Mouse (Mus musculus) liver, embryonic 14.5 days (tissue): ENCODE measurements around the gene Mthfs. TPM values are rescaled to one million over a fixed set of nuclear protein-coding genes. Genes with fewer than 3 reads are reported as not detected.
"Not testable (repeated sequence)": the region's sequence is repeated elsewhere in the genome, so short reads cannot be mapped to it uniquely, and the experiment has no call there.

Experiments
- ATAC-seq: fragments of 200-750 bp; cut with Nextera tagmentation; 2 replicates; pipeline ENCODE4 v1.8.0; 2017; ENCODE audit warnings: moderate number of reproducible peaks, mild to moderate bottlenecking, moderate library complexity; ENCODE audit not compliant: insufficient read depth
- DNase-seq, 3 experiments: peaks; one replicate each; pipeline ENCODE4 v3.0.0-alpha.2; 2012 to 2013; ENCODE audit warnings: low read depth in 3 of 3, low spot score in 3 of 3
- H3K27ac ChIP-seq: fragments of 300-500 bp; sonication (generic); 2 replicates; pipeline ENCODE4 v1.5.1; 2014; ENCODE audit warnings: moderate library complexity, mild to moderate bottlenecking, control low read depth, inconsistent platforms
- H3K27me3 ChIP-seq: fragments of 300-500 bp; sonication (generic); 2 replicates; pipeline ENCODE4 v1.6.1; 2014; ENCODE audit warnings: mild to moderate bottlenecking, low read length, moderate library complexity; ENCODE audit not compliant: control insufficient read depth, insufficient read depth
- H3K36me3 ChIP-seq: fragments of 300-500 bp; sonication (generic); replicated peaks from 2 replicates; pipeline ENCODE4 v1.6.1; 2014; ENCODE audit warnings: low read depth; ENCODE audit not compliant: control insufficient read depth, insufficient read depth
- H3K4me1 ChIP-seq, 2 experiments: fragments of 200-500 bp in 1 of 2; fragments of 300-500 bp in 1 of 2; sonication (generic) in 1 of 2; replicated peaks; 2 replicates each; pipeline ENCODE4 v1.6.1; 2012 to 2014; ENCODE audit warnings: antibody characterized with exemption in 1 of 2, inconsistent platforms in 1 of 2, low read length in 1 of 2; ENCODE audit not compliant: control insufficient read depth in 2 of 2, insufficient read depth in 2 of 2
- H3K4me2 ChIP-seq: fragments of 300-500 bp; sonication (generic); 2 replicates; pipeline ENCODE4 v1.6.1; 2014; ENCODE audit warnings: low read depth, mild to moderate bottlenecking, control low read depth, moderate library complexity
- H3K4me3 ChIP-seq, 2 experiments: fragments of 200-500 bp in 1 of 2; fragments of 300-500 bp in 1 of 2; sonication (generic) in 1 of 2; 2 replicates each; pipeline ENCODE4 v1.5.1; 2012 to 2014; ENCODE audit warnings: low read depth in 2 of 2, low read length in 2 of 2, mild to moderate bottlenecking in 2 of 2, control low read depth in 1 of 2, inconsistent platforms in 1 of 2, moderate library complexity in 1 of 2; ENCODE audit not compliant: insufficient read depth in 1 of 2
- H3K9ac ChIP-seq: fragments of 300-500 bp; sonication (generic); replicated peaks from 2 replicates; pipeline ENCODE4 v1.6.1; 2014; ENCODE audit warnings: mild to moderate bottlenecking, control low read depth, moderate library complexity
- H3K9me3 ChIP-seq: fragments of 300-500 bp; sonication (generic); 2 replicates; pipeline ENCODE4 v1.6.1; 2016; ENCODE audit warnings: low read length, mixed read lengths; ENCODE audit not compliant: control insufficient read depth
- CTCF ChIP-seq: IDR thresholded peaks from 2 replicates; pipeline ENCODE4 v1.5.1; 2016; ENCODE audit warnings: antibody characterized with exemption, low read depth, control low read depth
- WGBS: fragments of 180-500 bp; shearing (Covaris S2); extraction: QIAGEN DNeasy Blood & Tissue Kit; methylation state at CpG from one replicate; pipeline ENCODE4 v1.1.7; 2014; ENCODE audit not compliant: insufficient replicate concordance; 5-methylcytosine and 5-hydroxymethylcytosine counted together
- polyA plus RNA-seq, 2 experiments: library from polyadenylated mRNA; depleted of rRNA in 1 of 2; stranded (reverse) in 1 of 2; unstranded in 1 of 2; fragments of >200 nt; fragmentation: Nextera tagmentation in 1 of 2; extraction: Ambion mirVana in 1 of 2; gene quantifications; 2 replicates each; pipeline versions ENCODE4 v1.2.1 to v1.2.3; 2012 to 2014

Mthfs gene
- polyA plus RNA-seq, 2 experiments: 8.1 to 13.8 TPM

DNA sequence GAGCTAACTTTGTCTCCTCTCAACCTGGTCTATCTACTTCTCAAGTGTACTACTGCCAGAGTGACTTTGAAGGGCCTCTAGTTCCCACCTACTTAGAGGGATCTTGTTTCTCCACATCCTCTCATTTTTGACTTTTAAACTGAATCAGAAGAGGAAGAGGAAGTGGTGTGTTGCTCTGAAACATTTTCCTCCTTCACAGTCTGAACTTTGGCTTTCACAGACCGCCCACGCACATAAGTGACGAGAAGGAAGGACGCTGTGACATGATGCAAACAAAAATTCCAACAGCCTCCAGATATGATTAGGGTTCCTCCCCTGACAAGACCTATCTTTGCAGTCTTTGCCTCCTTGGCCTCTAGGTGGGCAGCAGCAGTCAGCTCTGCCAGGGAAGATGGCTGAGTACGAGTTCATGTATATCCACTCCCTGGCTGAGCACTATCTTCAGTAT, 11.5 kb upstream of the Mthfs start, which contains the start of the genes Bcl2a1b and Gm29094:
Gene Bcl2a1b, plus strand, starts transcription at position 241 of the 448 bp plus-strand sequence.
Gene Gm29094, plus strand, starts transcription at position 411 of the 448 bp plus-strand sequence.
- ATAC-seq, H3K27ac ChIP-seq: not testable (repeated sequence)
- WGBS: 43% methylated on average over 5 of the region's 5 CpGs

DNA sequence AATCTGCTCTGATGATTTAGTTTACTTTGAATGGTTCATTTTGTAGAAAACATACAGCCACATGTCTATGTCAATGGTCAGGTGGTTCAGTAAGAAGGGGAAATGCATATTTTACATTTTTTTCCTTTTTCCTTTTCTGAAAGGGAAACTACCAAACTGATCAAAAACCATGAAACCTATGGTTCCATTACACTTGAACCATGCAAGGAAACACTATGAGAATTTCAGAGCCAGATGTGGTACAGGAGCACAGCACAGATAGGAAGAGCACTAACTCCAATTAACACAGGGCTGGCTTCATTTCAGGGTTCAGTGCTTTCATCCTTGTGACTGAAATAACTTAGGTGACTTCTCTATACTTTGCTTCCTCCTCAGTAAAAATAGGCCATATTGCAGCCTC, 8.2 kb upstream of the Mthfs start:
- H3K4me2 ChIP-seq, H3K4me1 ChIP-seq, ATAC-seq, H3K4me3 ChIP-seq, H3K9ac ChIP-seq, H3K27ac ChIP-seq, DNase-seq, H3K36me3 ChIP-seq, H3K9me3 ChIP-seq, H3K27me3 ChIP-seq: not testable (repeated sequence)

More for the DNA sequence above, 11.5 kb upstream of the Mthfs start, which contains the start of the genes Bcl2a1b and Gm29094:
- not testable (repeated sequence) for H3K9ac ChIP-seq, DNase-seq, H3K4me1 ChIP-seq, H3K9me3 ChIP-seq, H3K4me2 ChIP-seq, H3K36me3 ChIP-seq, H3K4me3 ChIP-seq, H3K27me3 ChIP-seq

- H3K4me2 ChIP-seq, H3K9ac ChIP-seq, H3K4me1 ChIP-seq, H3K27ac ChIP-seq, DNase-seq, H3K9me3 ChIP-seq, H3K4me3 ChIP-seq, H3K36me3 ChIP-seq, H3K27me3 ChIP-seq, ATAC-seq: not testable (repeated sequence)
- WGBS: 47% methylated on average over 1 of the region's 1 CpGs
Observed at GRCm38 (mm10) chr9:89208939-89209338, 1.5 kb upstream of the Mthfs start.

- WGBS: 10% methylated on average over 4 of the region's 44 CpGs
- H3K27ac ChIP-seq, H3K27me3 ChIP-seq, H3K36me3 ChIP-seq, DNase-seq, H3K4me1 ChIP-seq, H3K9me3 ChIP-seq: not testable (repeated sequence)
- H3K4me3 ChIP-seq: peak overlapping the region; percentile 39 to 56
- H3K9ac ChIP-seq: peak overlapping the region; percentile 34; the same call in 1 of the 2 replicates
- H3K4me2 ChIP-seq: peak overlapping the region; percentile 54
- peak; percentile 94 for ATAC-seq
Observed at GRCm38 (mm10) chr9:89211065-89211858, 786 bp downstream of the Mthfs start.

GRCm38 (mm10) chr9:89212428-89212827, 2.0 kb downstream of the Mthfs start:
- H3K4me3 ChIP-seq, H3K9me3 ChIP-seq, H3K9ac ChIP-seq, H3K4me2 ChIP-seq, ATAC-seq, H3K36me3 ChIP-seq, H3K4me1 ChIP-seq, DNase-seq, H3K27me3 ChIP-seq, H3K27ac ChIP-seq: not testable (repeated sequence)
- TF ChIP-seq CTCF: peak; percentile 37
- WGBS: 43% methylated on average over 1 of the region's 1 CpGs

GRCm38 (mm10) chr9:89218174-89218573, 7.7 kb downstream of the Mthfs start:
- DNase-seq, H3K4me1 ChIP-seq, H3K27ac ChIP-seq, H3K9me3 ChIP-seq, H3K4me2 ChIP-seq, H3K36me3 ChIP-seq, H3K4me3 ChIP-seq, H3K27me3 ChIP-seq, ATAC-seq, H3K9ac ChIP-seq: not testable (repeated sequence)
- 72% methylated on average over 4 of the region's 4 CpGs for WGBS

DNA sequence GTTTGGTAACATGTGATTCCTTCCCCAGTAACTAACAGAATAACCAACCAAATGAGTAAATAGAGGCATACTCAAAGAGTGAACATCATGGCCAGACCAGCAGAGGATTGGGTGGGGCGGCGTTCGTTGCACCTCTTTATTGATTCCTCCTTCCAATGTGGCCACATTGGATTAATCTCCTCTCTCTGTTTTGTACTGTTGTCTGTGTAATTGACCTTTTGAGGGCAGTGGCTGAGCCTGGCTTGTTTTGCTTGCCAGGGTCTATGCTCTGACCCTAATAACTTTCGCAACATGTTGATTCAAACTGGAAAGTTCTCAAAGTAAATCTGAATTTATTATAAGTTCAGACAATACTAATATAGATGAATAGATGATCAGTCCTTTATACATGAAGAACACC, 9.2 kb downstream of the Mthfs start:
- H3K4me1 ChIP-seq, H3K4me3 ChIP-seq, H3K4me2 ChIP-seq, H3K27ac ChIP-seq, DNase-seq, H3K27me3 ChIP-seq, H3K9ac ChIP-seq, H3K36me3 ChIP-seq, H3K9me3 ChIP-seq: not testable (repeated sequence)
- WGBS: 70% methylated on average over 3 of the region's 4 CpGs
- ATAC-seq: 0 out of 2 replicates have a peak, but pooled peaks have one; percentile 28

DNA sequence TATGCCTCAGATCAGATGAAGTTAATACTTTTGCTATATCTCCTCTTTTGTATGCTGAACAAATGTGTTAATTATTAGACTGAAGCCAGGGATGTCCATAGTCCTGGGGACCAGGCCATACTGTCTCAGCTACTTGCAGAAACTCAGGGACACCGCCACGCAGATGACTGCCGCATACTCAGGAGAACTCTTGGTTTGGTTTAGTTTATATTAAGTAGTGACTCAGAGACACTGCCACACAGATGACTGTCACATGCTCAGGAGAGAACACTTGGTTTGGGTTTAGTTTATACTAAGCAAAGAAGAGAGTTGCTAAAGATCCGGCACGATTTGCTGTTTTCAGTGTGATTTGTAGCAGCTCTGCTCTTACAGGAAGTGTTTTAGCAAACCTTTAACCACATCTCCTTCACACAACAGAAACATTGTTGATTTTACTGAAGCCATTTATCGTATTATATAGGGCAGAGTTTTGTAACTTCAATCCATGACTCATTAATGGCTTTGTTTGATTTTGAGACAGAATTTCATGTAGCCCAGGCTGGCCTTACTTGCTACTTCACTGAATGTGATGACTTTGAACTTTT, 10.3 kb downstream of the Mthfs start:
- not testable (repeated sequence) for H3K4me3 ChIP-seq, H3K9ac ChIP-seq, H3K4me2 ChIP-seq, H3K27ac ChIP-seq, H3K27me3 ChIP-seq, H3K36me3 ChIP-seq, H3K9me3 ChIP-seq, DNase-seq, H3K4me1 ChIP-seq, ATAC-seq
- WGBS: 66% methylated on average over 6 of the region's 6 CpGs
